Mouse (Mus musculus): ENCODE results near the gene 2810408A11Rik.

The 2810408A11Rik gene

DNA sequence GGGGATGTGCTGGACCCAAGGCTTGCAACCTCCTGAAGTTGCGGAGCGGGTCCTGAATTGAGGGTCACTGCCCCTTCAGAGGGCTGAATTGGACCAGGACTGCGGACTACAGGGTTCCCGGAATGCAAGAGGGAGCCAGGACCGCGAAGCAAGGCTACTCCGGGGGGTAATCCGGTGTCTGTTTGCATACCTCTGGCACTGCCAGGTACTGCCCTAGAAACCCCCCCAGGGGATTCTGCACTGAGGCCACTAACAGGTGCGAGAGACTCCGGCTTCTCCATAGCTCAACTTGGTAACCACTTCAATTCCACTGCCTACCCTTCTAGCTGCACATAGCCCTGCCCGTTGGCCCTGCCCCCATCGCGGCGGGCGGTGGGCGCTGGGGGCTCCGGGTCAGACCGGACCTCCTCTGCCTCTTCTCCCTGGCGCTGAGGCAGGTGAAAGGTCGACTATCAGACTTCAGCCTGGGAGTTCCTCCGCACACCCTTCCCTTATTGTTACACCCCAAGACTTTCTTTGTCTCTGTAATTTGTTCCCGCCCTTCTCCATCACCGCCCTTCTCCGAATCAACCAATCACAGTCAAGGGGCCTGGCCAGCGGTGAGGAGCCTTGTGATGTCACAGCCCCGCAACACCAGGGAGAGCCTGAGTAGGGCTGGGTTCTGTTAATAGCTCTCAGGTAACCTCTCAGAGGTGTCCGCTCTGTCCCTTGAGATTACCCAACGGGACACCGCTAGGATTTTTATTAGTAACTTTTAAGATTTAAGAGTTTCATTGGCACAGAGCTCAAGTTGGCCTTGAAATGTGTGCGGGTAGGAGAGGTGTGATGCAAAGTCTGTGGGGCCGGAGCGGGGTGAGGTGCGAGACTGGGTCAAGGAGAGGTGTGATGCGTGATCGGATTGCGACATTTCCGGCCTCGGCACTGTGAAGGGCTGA lies at the start of gene 2810408A11Rik, which contains the start of gene Neurl4:
Gene 2810408A11Rik, minus strand, starts transcription at position 517 of the 935 bp plus-strand sequence.
Gene Neurl4, plus strand, starts transcription at position 602 of the 935 bp plus-strand sequence.
- in situ Hi-C loops (cut with MseI, MboI) = no loop called here

DNA sequence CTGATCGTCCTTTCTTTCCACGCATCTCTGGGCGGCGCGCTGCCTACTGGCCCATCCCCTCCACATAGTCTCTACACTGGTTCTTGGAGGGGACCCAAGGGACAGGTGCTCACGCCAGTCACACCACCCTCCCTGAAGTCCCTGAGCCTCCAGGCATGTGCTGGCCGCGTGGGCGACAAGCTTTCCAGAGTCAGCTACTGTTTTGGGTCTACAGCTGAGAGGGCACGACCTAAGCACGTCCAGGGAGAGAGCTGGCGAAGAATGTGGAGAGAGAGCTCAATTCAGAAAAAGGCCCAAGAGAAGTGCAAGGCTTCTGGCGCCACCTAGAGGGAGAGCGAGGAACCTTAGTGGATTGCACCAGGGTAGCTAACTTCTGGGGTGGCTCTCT lies 48.0 kb upstream of the 2810408A11Rik start:
- in situ Hi-C loops (cut with MseI, MboI) = no loop called here

DNA sequence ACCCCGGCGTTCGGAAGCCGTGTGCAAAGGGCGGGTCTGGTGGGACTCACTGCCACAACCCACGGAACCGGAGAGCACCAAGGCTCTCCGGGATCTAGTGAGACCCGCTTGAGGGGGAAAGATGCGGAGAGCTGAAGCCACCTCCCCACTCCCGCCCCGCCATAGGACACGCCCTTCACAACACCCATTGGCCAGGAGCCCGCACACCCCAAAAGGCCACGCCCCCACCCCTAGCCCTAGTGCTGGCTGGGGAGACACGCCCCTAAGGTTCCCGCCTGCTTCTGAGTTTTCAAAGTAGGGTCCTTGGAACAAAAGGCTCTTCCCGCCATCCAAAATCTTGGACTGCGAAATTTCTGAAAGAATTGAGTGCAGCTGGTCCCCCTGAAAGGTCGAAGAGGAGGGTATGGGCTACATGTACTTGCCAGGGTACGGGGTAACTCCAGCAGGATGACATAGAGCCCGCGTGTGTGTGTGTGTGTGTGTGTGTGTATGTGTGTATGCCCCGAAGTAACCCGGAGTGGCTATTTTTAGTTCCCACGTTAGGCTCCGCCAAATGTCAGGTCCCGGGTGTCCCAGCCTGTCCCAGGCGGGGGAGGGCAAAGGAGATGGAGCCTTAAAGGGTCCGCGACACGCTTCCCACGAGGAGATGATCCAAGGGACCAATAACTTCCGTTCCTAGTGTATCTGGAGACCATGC lies 47.4 kb upstream of the 2810408A11Rik start, which contains the start of gene Slc2a4:
Gene Slc2a4, minus strand, starts transcription at position 123 of the 697 bp plus-strand sequence.
- in situ Hi-C loops (cut with MseI, MboI) = no loop called here

DNA sequence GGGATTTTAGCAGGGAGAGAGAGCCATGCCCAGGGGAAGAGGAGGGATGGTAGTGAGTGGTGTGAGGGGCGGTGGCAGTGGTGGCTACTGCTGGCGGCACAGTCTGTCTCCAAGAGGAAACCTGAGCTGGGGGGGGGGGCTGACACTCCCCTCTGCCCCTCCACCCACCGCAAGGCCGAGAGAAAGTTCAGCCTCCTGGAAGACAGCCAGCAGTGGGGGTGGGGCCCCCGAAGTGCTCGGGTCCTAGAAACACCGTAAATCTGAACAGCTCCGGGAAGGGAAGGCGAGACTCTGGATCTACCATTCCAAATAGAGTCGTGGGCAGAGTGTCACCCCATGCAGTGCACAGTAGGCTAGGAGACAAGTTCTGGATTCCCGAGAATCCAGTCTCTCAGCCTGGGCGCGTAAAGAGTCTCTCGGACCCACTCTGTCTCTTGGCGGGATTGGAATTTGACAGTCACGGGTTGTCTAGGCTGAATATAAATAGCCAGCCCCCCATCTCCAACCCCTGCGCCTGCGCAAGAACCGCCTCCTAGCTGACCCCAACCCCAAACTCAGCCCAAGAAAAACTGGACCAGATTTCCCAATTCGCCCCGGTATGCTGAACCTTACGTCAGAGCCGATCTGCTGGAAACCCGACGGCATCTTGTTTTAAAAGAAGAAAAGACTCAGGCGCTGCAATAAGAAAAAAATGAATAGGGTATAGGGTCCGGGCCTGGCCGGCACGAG lies 46.7 kb upstream of the 2810408A11Rik start:
- in situ Hi-C loops (cut with MseI, MboI) = no loop called here

DNA sequence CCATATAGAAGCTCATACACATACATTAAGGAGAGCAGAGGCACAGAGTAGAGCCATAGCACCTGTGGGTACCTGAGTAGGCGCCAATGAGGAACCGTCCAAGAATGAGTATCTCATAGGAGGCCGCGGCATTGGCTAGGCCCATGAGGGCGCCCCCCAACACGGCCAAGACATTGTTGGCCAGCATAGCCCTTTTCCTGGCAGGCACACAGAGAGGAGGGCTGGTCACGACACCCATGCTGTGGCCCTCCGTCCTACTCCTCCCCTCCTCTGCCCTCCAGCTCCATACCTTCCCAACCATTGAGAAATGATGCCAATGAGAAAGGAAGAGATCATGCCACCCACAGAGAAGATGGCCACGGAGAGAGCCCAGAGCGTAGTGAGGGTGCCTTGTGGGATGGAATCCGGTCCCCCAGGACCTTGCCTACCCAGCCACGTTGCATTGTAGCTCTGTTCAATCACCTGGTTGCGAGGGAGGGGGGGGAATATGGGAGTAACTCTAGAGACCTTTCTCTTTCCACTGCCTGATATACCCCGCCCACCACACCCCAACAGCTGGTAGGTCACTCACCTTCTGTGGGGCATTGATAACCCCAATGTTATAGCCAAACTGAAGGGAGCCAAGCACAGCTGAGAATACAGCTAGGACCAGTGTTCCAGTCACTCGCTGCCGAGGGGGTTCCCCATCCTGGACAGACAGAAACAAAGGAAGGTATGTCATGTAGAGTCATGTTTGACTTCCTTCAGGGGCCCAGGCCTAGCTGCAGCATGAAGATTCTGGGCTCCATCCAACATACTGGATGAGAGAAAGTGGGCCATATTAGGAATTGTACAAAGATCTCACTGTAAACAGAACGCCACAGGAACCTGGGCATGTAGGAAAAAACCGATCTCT lies 45.5 kb upstream of the 2810408A11Rik start:
- in situ Hi-C loops (cut with MseI, MboI) = no loop called here

DNA sequence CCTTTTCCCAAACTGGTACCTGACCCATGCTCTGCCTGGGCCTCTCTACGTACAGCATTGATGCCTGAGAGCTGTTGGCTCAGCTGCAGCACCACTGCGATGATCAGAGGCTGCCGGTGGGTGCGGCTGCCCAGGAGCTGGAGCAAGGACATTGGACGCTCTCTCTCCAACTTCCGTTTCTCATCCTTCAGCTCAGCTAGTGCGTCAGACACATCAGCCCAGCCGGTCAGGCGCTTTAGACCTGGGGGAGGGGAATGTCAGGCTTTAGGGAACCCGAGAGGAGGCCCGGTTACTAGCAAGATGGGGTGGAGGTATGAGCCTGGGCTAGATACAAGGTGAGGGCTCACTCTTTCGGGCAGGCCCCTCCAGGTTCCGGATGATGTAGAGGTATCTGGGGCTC lies 44.4 kb upstream of the 2810408A11Rik start:
- in situ Hi-C loops (cut with MseI, MboI) = no loop called here

DNA sequence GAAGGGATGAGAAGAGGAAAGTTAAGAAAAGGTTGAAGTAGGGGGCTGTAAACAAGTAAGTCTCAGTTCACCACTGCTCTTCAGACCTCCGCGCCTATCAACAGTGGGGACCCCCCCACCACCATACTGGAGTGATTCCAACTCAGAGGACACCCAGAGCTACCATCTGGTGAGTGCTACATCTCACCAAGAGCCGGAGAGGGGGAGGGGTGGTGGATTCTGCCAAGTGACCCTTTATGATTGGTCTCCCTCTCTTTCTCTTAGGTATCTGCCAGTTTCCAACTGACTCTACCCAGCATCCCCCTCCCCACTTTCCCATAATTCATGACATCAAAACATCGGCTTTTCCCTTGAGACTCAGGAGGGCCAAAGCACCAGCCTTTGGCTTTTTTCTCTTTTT lies 40.2 kb upstream of the 2810408A11Rik start:
- in situ Hi-C loops (cut with MseI, MboI) = no loop called here

DNA sequence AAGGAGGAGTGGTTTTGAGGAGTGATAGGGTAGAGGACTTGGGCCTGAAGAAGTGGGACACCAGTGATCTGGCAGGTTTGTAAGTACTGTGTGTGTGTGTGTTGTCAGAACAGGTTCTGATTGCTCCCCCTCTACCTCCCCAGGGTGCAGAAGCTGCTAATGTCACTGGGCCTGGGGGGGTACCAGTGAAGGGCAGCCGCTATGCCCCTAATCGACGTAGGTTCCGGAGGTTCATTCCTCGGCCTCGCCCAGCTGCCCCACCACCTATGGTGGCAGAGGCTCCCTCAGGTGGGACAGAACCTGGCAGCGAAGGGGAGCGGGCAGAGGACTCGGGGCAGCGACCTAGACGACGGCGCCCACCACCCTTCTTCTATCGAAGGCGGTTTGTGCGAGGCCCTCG lies 38.9 kb upstream of the 2810408A11Rik start:
- in situ Hi-C loops (cut with MseI, MboI) = no loop called here

DNA sequence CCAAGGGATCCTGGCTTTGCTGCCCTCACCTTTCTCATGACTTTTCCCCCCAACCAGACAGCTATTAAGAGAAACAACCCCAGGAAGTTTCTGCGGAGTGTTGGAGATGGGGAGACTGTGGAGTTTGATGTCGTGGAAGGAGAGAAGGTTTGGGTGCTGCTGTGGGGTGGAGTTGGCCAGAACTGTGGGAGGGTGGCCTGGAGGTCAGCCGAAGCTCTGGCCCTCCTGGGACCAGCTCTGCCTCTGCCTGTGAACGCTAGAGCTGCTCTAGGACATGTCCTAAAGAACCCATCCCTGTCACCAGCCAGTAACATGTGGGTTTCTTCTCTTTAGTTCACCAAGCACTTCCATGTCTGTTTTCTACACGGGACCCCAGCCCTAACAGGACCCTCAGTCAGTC lies 38.4 kb upstream of the 2810408A11Rik start:
- in situ Hi-C loops (cut with MseI, MboI) = no loop called here

DNA sequence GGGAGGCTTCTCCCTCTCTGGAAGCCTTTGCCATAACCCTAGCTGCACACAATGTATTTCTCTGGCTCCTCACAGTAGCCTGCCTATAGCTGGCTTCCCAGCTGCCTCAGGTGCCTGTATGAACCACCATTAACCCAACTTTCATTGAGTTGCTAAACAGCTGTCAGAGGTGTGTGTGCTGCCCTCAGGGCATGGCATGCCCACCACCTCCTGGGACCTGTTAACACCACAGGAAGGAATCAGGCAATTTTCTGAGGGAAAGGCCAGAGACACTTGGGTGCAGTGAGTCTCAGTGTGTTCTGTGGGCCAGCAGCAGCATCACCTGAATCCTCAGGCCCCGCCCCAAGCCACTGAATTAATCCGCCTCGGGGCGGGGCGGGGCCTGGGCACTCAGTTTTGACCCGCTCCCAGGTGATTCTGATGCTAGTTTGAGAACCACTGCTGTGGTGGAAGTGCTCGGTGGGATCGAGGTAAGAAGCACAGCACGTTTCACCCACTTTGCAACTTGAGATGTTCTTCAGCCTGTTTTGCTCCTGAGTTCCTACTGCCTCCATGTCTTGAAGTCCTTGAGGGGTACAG lies 37.7 kb upstream of the 2810408A11Rik start:
- in situ Hi-C loops (cut with MseI, MboI) = no loop called here

DNA sequence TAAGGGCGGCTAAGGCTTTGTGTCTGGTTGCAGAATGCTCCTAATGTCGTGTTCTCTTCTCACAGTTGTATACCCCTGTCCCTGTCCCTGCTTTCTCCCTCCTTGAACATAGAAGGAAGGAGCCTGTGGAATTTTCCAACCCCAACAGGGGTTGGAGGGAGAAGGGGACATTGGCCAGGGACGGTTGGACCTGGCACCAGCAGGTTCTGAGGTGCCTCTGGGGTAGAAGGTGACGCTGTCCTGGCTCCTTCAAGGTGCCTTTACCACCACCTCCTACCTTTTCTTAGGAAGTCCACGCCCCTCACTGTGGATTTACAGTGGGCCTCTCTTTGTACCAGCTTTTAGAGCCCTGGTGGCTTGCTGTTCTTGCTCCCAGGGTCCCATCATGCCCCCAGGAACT lies 37.0 kb upstream of the 2810408A11Rik start:
- in situ Hi-C loops (cut with MseI, MboI) = no loop called here

DNA sequence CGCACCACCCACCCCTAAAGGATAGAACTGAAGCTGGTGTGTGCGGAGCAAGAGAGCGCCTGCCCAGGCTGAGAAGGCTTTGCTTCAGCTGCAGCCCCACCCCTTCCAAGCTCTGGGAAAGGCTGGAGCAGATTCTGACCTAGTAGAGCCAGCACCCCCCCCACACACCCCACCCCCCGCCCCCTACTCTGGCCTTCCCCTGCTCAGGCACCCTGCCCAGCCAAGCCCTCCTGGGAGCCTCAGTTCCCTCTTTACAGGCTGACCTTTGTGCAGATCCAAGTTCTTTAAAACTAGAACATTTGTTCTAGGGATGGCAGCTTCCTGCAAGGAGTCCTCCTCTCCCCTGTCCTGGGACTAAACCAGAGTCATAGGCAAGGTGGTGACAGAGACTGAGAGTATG lies 36.6 kb upstream of the 2810408A11Rik start:
- in situ Hi-C loops (cut with MseI, MboI) = no loop called here

DNA sequence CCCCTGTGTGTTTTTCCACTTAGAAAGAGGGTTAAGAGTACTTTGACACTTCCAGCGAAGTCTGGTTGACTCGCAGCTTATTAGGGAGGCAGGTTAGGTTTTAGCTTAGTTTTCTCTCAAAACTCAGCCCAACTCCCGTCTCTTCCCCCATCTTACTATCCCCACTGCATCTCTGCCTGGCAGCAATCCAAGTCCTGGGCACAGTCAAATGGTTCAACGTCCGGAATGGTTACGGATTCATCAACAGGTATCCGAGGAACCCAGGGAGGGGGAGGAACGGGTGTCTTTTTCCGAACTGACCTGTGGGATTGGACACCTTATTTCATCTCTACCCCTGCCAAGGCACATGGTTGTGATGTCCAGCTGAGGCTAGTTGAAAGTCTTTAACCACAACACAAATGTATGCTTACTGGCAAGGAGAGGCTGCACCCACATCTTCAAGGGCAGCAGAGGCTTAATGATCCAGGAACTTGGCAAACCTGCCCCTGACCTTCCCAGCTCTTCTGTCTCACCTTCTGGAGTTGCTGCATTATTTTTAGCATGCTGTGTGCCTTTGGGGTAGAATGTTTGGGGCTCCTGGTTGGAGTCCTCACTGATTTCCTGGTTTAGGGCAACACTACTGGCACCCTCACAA lies 36.0 kb upstream of the 2810408A11Rik start:
- in situ Hi-C loops (cut with MseI, MboI) = no loop called here

DNA sequence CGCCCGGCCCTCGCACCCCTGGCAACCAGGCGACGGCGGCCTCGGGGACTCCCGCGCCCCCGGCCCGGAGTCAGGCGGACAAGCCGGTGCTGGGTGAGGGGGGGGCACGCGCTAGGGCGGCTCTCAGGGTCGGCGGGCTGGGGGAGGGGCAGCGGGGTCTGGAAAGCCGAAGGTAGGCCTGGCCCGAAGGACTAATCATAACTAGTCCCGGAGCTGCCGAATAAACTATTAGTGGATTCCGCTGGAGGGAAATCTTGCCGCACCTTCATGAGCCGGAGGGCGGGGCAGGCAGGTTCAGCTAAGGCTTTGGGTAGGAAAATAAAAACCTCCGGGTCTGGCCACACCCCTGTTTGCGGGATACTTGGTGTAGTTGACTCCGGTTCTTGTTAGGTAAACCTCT lies 35.4 kb upstream of the 2810408A11Rik start:
- in situ Hi-C loops (cut with MseI, MboI) = no loop called here

DNA sequence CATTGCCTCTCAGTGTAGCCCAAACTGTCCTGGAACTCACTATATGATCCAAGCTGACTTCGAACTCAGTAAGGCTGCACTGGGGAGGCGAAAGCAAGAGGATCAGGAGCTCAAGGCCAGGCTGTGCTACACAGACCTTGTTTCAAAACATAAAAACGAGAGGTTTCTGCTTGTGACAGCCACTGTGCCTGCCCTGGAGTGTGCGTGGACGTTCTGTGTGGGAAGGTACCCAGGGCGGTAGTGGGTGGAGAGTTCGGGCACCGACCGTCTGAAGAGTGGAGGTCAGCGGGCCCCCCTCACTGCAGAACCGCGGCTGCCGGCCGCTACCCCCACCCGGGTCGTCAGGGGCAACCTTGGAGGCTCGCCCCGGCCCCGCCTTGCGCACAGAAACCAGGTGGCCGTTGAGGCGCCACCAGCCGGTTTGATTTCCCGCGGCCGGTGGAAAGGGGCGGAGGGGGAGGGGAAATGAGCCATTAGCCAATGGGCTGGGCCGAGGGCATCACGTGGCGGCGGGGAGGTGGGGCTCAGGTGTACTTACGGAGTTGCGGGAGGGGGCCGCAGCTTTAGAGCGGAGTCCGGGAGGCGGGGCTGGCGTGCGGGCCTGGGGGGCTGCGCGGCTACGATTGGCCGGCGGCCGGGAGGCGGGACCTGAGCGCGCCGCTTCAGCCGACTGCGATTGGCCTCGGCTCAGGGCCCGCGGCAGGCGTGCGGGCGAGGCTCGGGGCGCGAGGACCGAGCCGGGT lies 34.5 kb upstream of the 2810408A11Rik start, which contains the start of gene Ybx2:
Gene Ybx2, plus strand, starts transcription at position 660 of the 743 bp plus-strand sequence.
- in situ Hi-C loops (cut with MseI, MboI) = no loop called here

DNA sequence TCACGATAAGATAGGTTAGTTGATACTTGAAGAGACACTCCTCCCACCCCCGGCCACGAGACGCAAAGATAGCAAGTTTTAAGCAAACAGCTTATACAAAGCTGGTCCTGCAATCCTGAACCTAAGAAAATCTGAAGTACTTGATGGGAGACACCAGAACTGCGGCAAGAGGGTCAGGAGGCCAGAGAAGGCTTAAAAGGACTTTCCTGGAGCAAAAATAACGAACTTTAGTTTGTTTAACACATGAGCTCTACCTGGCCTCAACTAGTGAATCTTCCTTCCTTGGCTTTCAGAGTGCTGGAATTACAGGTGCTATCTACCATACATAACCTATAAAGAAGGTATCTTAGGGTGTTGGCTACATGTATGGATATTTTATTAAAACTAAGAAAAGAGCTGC lies 33.9 kb upstream of the 2810408A11Rik start:
- in situ Hi-C loops (cut with MseI, MboI) = no loop called here

DNA sequence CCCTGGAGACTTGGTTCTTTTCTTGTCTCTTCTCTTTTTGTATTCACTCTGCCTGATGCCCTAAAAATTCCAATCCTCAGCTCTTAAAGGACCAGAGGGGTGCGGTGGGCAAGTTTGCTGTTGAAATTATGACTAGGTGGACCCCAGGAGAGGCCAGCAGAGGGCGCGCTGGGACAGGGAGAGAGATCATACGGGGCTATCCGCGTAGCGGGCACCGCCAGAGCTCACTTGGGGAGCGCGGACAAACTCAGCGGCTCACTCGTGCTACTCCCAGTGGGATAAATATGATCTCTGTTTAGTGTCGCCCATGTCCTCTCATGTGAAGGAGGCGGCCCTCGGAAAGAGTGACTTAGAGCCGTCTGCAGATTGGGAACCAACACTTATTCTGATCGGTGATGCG lies 33.4 kb upstream of the 2810408A11Rik start:
- in situ Hi-C loops (cut with MseI, MboI) = no loop called here

DNA sequence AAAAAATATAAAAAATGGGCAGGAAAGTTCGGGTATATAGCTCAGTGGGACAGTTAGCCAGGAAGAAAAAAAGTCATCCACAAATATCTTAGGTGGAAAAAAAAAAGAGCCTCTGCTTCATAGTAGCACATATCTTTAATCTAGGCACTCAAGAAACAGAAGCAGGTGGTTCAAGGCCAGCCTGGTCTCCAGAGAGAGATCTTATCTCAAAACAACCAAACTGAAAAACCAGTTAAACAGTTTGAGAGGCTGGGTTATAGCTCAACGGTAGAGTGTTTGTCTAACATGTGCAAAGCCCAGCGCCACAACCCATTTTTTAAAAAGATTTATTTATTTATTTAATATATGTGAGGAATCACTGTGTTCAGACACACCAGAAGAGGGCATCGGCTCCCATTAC lies 32.3 kb upstream of the 2810408A11Rik start:
- in situ Hi-C loops (cut with MseI, MboI) = no loop called here

DNA sequence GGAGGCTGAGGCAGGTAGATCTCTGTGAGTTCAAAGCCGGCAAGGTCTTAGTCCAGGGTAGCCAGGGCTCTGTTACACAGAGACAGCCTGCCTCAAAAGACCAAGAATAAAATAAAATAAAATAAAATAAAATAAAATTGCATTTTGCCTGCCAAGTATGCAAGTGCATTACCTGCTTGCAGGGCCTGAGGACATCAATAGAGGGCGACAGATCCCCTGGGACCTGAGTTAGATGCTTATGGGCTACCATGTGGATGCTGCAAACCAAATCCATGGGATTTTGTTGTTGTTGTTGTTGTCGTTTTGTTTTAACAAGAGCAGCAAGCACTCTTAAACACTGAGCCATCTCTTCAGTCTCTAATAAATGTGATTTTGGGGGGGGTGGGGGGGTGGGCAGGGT lies 31.5 kb upstream of the 2810408A11Rik start:
- in situ Hi-C loops (cut with MseI, MboI) = no loop called here
